Mouse (Mus musculus) embryonic stem cell, embryonic (primary cell): ENCODE data around the gene Plcb4.
"Not testable (repeated sequence)": the region's sequence is repeated elsewhere in the genome, so short reads cannot be mapped to it uniquely, and the experiment has no call there.

Experiments used
- CTCF ChIA-PET, 4 experiments: fragments of 300-600 bp in 2 of 4; fragments of 350-600 bp in 2 of 4; sonication (Branson Sonifier 250); formaldehyde crosslinking; loops; one replicate each; lab custom pipeline; 2022; ENCODE audit warnings: inconsistent platforms in 2 of 4; lab: Charles Lee
- POLR2A ChIA-PET, 4 experiments: fragments of 300-600 bp in 2 of 4; fragments of 350-600 bp in 2 of 4; sonication (Branson Sonifier 250); formaldehyde crosslinking; loops; one replicate each; lab custom pipeline; 2022; ENCODE audit warnings: antibody characterized with exemption in 4 of 4, inconsistent platforms in 1 of 4; lab: Charles Lee

The Plcb4 gene

DNA sequence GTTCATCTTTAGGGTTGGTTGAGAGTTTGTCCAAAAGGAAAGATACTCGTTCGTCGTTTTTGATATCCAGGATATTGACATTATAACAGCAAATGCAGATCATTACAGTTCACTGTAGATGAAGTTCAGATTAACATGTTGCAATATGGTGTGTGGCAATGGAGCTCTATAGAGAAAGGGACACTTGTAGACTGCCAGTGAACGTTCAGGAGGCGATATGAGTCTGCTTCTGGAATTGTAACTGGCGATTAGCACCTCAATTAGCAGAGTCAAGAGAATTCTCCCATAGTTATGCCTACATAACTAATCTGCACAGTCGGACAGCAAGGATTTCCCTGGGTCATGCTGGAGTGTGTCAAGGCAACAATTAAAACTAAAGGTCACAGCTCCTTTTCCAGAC, 210.8 kb downstream of the Plcb4 start:
- POLR2A ChIA-PET: no interaction called here
- CTCF ChIA-PET: interaction anchor here in 1 of 4 experiments (0.6 kb wide), 1 partner anchor 74 kb away, joined by 3 read pairs; no protein-coding TSS in a partner anchor

DNA sequence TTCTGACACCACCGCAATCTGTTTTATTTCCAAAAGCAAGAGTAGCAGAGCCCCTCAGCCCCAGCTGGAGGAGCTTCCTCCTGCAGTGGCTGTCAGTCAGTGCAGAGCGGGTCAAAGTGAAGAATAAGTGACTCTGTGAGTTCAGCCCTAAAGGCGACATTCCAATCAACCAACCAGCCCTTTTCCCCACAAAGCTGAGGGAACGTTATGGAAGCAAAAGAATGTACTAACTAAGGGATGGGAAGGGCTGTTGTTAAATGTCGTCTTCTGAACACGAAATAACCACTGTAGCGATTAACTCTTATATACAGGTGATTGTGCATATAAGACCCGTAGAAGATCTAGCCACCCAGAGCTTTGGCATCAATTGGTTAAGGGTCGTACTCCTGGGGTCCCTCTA, 214.3 kb downstream of the Plcb4 start:
- POLR2A ChIA-PET: interaction anchor here in 1 of 4 experiments (0.6 to 2.5 kb wide), 3 partner anchors 10 to 73 kb away, joined by 3 to 7 read pairs (median 4); no protein-coding TSS in a partner anchor

DNA sequence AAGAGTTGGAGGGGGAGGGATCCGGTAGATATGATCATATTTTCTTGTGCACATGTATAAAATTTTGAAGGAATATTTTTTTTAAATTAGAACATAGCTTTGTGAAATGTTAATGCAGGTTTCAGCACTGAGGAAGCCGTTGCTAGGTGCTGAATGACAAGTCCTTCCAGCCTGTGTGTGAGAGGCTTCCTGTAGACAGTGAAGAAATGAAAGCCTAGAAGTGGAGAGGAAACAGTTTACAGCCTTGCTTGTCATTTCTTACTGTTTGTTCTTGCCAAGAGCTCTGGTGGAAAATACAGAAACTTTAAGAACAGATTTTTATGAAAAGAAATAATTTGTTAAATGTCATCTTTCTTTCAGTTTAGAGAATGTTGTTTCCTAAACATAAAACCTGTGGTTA, 214.9 kb downstream of the Plcb4 start:
- ChIA-PET CTCF (interaction anchor here in 1 of 4 experiments (1.7 kb wide), 1 partner anchor 84 kb away, joined by 4 read pairs; no protein-coding TSS in a partner anchor), POLR2A (interaction anchor here in 1 of 4 experiments (1.2 to 2.5 kb wide), 2 partner anchors 11 to 17 kb away, joined by 4 to 7 read pairs; no protein-coding TSS in a partner anchor)

More for the DNA sequence above, 214.3 kb downstream of the Plcb4 start:
- CTCF ChIA-PET: no interaction called here

DNA sequence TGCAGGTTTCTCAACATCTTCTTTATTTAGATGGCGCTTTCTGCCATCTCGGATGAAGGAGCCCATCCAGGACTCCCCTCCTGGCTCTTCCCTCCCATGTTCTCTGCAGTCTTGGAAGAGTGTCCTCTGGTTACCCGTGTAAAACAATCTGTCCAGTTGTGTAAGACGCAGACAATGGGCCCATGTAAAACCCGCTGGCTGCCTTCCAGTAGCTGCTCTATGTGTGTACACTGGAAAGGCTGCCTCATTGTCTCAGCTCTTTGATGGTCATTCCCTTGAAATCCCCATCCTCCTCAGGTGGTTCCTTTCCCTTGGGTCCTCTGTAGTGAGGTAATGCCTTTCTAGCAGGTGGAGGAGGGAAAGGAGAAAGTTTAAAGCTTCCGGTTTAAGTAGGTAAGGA, 216.7 kb downstream of the Plcb4 start:
- ChIA-PET POLR2A (interaction anchor here in 1 of 4 experiments (0.8 to 2.5 kb wide), 3 partner anchors 9 to 17 kb away, joined by 3 to 7 read pairs (median 3); no protein-coding TSS in a partner anchor), CTCF (interaction anchor here in 1 of 4 experiments (1.7 kb wide), 1 partner anchor 82 kb away, joined by 4 read pairs; no protein-coding TSS in a partner anchor)

DNA sequence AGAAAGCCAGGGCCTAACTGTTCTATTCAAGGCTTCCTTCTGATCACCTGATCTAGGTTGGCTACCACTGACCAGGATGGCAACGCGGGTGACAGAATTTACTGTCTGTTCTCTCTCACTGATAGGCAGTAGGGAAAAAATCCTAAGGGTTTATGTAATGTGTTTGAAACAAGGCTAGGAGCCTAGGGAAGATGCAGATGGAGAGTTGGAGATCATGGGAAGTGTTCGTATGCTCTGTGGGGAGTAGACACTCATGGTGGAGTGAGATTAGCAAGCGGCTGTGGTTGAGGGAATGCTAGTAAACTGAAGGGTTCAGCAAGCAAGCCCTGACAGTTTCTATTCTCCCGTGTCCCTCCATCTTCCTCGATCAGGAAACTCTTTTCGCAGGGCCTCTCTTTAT, 220.5 kb downstream of the Plcb4 start:
- ChIA-PET CTCF (no interaction called here), POLR2A (no interaction called here)

DNA sequence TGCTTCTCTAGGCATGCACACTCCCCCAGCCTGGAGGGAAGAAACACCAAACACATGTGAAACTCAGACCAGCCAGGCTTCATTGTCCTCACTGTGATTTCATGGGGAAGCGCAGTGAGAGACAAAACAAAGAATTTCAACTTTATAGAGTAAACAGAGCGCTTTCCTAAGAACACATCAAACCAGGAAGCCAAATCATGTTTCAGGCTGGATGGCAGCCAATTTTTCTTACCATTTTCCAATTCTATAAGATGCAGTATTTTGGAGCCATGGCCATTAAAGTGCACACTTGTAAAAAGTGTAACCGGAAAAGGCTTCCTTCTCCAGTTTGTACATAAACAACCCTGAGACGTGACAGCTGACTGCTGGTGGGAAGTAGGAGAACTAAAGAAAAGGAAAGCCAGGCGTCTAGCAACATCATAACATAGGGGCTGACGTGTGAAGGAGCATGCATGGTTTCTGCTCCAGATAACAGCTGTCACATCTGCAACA, 221.5 kb downstream of the Plcb4 start:
- POLR2A ChIA-PET: no interaction called here
- CTCF ChIA-PET: no interaction called here

DNA sequence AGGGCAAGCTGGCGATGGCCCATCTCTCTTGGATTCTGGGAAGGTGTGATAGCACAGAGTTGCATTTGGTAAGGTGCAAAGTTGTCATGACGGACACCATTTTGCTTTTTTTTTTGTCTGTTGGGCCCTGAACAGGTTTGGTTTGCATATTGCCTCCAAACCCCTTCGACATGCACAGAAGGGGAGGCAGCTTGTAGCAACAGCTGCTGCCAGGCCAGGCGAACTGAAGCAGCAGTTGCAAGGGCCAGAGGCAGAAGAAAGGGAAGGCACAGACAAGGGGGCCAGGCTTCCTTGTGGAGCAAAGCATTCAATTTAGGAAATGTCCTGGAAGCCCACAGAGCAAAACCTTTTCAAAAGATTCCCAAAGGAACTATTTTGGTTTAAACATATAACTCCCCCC, 224.5 kb downstream of the Plcb4 start:
- ChIA-PET POLR2A (no interaction called here), CTCF (no interaction called here)

DNA sequence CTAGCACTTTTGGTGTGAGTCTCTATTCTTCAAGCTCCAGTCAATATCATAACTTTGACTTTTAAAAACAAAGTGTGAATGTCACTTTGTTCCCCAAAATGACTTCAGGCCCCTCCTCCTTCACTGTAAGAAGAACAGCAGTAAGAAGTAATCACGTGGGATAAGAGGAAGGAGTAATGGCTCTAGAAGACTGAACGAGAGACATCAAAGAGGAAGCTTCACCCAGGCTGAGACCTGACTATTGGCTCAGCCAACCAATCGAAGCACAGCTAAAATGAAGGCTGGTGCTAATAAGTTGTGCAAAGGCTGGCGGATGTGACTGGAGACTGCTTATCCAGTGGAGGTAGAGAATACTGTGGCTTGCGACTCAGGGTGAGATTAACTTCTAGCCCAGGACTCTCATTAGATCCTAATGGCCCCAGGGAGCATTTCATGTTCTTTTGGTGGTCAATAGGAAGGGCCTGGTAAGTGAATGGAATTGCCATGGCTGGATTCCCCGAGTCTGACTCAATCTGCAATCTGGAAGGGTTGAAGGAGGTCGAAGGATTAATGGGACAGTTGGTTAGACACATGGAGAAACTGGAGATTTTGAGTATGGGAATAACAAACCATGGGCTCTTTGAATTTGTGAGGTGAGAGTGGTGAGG, 225.8 kb downstream of the Plcb4 start:
- ChIA-PET POLR2A (interaction anchor here in 1 of 4 experiments (1.2 to 1.5 kb wide), 2 partner anchors 9 to 17 kb away, joined by 3 read pairs; no protein-coding TSS in a partner anchor), CTCF (no interaction called here)

DNA sequence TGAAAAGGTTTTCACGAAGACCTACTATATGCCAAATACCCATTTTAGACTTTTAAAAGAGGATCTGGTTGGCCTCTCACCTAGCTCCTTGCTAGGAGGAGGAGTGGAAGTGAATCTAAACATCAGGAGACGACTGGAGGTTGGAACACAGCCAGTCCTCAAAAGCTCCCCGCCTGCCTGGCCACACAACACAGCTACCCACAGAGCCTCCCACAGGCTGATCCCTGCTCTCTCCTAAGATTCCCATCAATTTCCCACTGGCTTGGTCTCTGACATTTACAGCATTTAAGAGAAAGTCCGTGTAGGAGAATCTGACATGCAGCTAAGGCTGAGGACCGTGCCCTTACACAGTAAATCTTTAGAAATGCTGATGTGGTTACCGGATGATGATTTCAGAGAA, 226.8 kb downstream of the Plcb4 start:
- CTCF ChIA-PET: no interaction called here
- POLR2A ChIA-PET: interaction anchor here in 1 of 4 experiments (0.6 to 1.5 kb wide), 2 partner anchors 18 to 118 kb away, joined by 3 read pairs; no protein-coding TSS in a partner anchor

DNA sequence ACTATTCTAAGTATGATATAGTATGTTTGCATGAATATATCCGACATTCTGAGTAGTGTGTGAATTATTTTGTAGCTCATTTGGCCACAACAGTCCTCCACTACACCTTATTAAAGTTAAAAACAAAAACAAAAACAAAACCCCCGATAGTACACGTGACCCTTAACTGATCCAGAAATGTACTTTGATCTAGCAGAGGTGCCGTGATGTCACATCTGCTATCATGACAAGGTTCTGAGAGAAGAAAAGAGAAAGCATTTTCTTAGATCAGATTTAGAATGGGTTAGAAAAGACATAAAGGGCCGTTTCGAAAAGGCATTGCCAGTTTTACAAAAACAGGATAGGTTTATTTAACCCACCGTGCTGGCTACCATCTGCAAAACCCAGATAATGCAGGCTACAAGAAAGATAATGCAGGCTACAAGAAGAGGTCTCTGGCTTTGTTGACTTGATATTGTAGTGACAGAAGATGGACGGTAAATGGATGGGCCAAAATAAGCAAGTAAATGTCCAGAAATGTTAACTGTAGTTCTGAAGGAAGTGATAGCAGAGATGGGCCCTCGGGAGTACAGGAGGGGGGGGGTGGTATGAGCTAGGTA, 227.4 kb downstream of the Plcb4 start:
- ChIA-PET POLR2A (interaction anchor here in 1 of 4 experiments (1.5 kb wide), 1 partner anchor 19 kb away, joined by 3 read pairs; no protein-coding TSS in a partner anchor), CTCF (no interaction called here)

DNA sequence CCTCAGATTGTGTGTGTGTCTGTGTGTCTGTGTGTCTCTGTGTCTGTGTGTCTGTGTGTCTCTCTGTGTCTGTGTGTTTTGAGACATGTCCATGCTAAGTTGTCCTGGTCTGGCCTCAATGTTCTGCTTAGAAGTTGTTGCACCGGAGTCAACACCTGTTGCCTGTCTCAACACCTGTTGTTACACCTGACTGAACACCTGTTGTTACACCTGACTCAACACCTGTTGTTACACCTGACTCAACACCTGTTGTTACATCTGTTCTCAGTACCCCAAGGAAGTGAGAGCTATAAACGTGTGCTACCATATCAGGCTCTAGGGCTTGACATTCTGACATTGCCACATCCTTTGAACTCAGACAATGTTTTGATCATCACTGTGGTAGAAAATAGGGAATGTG, 229.0 kb downstream of the Plcb4 start:
- CTCF ChIA-PET: interaction anchor here in 1 of 4 experiments (1.0 kb wide), 1 partner anchor 70 kb away, joined by 5 read pairs; no protein-coding TSS in a partner anchor
- POLR2A ChIA-PET: interaction anchor here in 2 of 4 experiments (1.0 to 1.1 kb wide), 2 partner anchors 16 to 88 kb away, joined by 3 read pairs; no protein-coding TSS in a partner anchor

DNA sequence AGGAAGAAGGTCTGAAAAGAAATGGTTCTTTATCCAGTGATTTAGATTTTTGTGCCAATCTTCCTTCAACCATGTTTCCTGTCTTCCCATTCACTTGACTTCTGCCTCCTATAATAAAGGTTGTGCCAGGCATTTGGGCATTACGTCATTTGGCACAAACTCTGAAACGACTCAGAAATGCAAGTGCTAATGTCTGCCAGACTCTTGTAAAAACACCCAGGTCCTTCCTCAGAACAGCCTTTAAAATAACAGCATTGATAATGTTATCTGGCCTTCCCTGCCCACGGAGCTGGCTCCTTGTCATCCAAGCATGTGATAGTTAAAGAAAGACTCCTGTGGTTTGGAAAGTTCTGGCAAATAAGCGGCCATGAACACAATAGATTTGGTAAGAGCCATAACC, 229.4 kb downstream of the Plcb4 start:
- ChIA-PET POLR2A (no interaction called here), CTCF (interaction anchor here in 1 of 4 experiments (1.0 kb wide), 1 partner anchor 70 kb away, joined by 5 read pairs; no protein-coding TSS in a partner anchor)

DNA sequence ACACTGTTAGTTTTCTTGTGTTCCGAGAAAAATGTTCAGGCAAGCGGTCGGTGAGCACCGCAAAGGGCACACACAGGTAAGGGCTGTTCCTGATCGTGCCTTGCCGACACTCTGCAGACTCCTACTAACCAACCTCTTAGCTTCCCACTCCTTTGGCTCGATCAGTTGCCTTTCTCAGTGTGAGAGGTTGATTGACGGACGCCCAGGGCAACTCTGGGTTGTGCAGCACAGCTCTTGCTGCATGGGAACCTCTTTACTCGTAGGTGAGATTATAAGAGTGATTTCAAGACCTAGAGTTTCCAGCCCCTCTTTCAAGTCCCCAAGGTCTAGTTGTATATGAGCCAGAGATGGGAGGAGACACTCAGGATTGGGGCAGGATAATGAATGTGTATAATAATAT, 230.0 kb downstream of the Plcb4 start:
- POLR2A ChIA-PET: no interaction called here

DNA sequence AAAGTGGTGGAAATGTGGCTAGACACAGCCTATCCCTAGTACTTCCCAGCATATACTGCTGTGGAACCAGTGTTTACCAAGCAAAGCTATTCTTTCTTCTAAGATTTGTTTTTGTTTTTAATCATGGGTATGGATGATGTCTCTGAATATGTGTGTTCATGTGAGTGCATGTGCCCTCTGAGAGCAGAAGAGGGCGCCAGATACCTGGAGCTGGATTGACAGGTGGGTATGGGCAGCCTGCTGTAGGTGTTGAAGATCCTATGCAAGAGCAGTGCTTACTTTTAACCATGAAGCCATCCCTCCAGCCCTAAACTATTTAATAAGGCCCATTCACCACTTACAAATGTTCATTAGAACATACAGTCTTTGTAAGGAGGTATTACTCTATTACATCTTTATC, 231.3 kb downstream of the Plcb4 start:
- POLR2A ChIA-PET: interaction anchor here in 2 of 4 experiments (1.1 to 1.5 kb wide), 2 partner anchors 25 to 37 kb away, joined by 3 read pairs; no protein-coding TSS in a partner anchor
- CTCF ChIA-PET: interaction anchor here in 2 of 4 experiments (0.6 to 0.9 kb wide), 2 partner anchors 22 to 68 kb away, joined by 3 read pairs; no protein-coding TSS in a partner anchor

More for the DNA sequence above, 230.0 kb downstream of the Plcb4 start:
- CTCF ChIA-PET: interaction anchor here in 2 of 4 experiments (0.6 to 1.0 kb wide), 2 partner anchors 69 to 1625 kb away, joined by 3 to 5 read pairs; no protein-coding TSS in a partner anchor

DNA sequence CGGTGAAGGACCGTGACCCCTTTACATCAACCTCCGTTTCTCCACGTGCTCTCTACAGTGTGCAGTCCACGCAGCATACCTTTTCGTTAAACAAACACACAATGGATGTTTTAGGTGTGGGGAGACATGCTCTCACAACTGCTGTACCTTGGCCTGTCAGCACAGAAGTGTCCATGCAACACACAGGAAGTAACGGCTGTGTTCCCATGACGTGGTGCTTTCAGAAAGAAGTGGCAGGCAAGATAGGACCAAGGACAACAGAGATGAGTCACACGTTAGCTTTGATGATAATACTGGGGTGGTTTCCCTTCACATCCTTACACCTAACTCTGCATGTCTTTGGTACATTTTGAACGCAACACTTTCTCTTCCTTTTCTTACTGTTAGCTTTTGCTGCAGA, 232.3 kb downstream of the Plcb4 start:
- ChIA-PET CTCF (interaction anchor here in 1 of 4 experiments (0.7 kb wide), 1 partner anchor 168 kb away, joined by 3 read pairs; no protein-coding TSS in a partner anchor), POLR2A (interaction anchor here in 3 of 4 experiments (0.7 to 1.5 kb wide), 8 partner anchors 23 to 211 kb away, joined by 3 to 6 read pairs (median 3); no protein-coding TSS in a partner anchor)

DNA sequence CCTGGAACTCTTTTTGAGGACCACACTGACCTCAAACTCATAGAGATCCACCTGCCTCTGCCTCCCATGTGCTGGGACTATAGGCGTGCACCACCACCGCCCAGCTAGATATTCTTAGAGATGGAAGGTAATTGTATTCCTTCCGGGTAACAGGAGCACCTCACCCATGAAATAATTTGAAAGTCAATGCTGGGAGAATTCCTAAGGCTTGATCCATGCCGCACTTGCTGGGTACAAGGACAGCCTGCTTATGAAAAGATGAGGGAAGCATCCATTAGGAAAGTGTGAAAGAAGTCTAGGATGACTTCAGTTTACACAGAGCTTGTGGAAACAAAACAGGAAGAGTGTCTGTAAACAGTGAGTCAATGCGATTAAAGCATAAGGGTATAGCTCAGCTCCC, 232.9 kb downstream of the Plcb4 start:
- POLR2A ChIA-PET: interaction anchor here in 3 of 4 experiments (0.7 to 1.3 kb wide), 6 partner anchors 23 to 196 kb away, joined by 3 to 6 read pairs (median 4); no protein-coding TSS in a partner anchor
- CTCF ChIA-PET: interaction anchor here in 1 of 4 experiments (0.6 kb wide), 1 partner anchor 100 kb away, joined by 3 read pairs; no protein-coding TSS in a partner anchor

DNA sequence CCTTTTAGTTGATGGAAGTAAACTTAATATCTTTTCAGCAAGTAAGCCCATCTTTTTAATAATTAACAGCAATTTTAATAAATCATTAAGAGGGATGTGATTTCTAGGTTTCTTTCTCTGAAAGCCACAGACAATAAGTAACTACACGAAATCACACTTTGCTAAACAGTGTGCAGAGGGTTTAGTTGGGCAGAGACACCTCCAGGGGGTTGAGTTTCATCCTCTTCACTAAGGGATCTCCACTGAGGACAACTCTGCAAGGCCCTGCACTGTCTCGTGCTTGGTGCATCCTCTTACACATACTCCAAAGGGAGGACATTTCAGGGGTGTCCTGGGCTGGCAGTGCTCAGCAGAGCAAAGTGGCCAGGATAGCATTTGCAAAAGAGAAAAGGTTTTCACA, 235.8 kb downstream of the Plcb4 start:
- POLR2A ChIA-PET: interaction anchor here in 1 of 4 experiments (1.5 kb wide), 1 partner anchor 25 kb away, joined by 3 read pairs; no protein-coding TSS in a partner anchor
- CTCF ChIA-PET: no interaction called here

DNA sequence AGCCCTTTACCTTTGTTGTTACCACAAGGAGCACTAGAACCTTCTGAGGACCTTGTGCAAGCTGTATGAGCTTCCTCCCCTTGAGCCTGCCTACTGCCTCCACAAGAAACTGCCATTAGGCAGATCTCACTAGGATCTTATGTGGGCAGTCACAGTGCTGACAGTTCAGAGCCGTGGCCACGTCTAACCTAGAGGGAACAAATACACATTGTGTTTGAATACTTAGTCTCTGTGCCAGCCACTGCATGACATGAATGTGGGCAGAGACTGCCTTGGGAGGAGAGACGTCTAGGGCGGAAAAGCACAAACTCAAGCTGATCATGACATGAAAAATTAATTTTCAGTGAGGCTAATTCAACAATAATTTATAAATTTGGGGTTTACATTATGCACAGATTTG, 239.2 kb downstream of the Plcb4 start:
- POLR2A ChIA-PET: interaction anchor here in 1 of 4 experiments (0.7 kb wide), 1 partner anchor 556 kb away, joined by 3 read pairs; no protein-coding TSS in a partner anchor
- CTCF ChIA-PET: no interaction called here

DNA sequence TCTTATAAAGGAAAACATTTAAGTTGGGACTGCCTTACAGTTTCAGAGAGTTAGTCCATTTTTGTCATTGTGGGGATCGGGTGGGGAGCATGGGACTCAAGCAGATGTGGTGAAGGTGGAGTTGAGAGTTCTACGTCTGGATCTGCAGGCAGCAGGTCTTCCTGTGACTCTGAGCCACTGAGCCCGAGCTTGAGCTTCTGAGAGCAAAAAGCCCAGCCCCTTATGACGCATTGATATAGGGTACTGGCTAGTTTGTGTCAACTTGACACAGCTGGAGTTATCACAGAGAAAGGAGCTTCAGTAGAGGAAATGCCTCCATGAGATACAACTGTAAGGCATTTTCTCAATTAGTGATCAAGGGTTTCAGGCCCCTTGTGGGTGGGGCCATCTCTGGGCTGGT, 241.1 kb downstream of the Plcb4 start:
- CTCF ChIA-PET, POLR2A ChIA-PET: not testable (repeated sequence)
